Mouse (Mus musculus): ENCODE results near the gene Proca1.
A peak's percentile ranks its signal among the peaks of the same experiment; 100 is the strongest.

Proca1 gene

DNA sequence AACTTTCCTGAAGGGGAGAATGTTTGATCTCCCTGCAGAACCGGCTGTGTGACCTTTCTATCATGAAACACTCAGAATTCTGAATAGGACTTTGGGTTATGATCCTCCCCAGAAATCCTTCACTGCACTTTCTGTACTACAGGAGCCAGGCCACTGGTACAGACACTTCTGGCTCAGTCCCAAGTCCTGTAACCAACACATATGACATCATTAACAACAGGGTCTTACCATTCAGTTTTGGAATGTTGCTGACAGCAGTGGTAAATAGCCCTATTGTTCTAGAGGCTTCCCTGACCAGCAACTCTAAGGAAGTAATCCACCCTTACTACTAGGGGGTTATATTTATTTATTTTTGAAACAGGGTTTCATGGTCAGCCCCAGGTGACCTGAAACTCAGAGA is at the start of gene Proca1:
Gene Proca1, plus strand, starts transcription at position 280 of the 400 bp plus-strand sequence.
- DNase-seq = no peak

DNA sequence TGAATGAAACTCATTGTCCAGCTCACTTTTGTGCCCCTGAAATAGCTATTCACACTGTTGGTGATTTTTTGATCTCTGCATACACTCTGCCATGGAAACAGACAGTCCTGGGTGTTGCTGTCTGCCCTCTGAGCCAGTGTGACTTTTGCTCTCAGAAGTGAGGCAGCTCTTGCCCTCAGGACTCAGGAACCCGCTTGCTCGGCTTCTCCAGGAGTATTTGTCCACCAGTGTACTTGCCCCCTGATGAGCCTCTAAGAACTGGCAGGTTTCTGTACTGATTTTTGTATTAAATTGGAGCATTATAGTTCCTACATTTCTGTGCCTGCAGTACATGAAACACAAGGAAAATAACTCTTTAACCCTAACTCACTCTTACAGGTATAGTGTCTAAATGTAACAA is 49.7 kb upstream of the Proca1 start:
- DNase-seq = no peak

DNA sequence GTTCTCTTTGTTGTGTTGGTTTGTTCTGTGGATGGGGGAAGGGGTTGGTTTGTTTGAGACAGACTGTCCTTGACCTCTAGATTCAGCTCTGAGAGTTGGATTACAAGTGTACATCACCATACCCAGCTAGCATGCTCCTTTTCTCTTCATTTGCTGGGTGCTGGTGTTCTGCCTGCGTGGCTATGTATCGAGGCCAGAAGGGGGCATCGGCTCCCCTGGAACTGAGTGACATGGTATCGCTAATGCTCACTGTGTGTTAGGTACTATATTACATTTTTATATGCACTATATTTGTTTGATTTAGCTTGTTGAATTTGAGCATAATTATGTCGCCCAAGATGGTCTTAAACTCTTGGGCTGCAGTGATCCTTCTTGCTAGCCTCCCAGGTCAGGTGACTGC is 47.0 kb upstream of the Proca1 start:
- DNase-seq = no peak

DNA sequence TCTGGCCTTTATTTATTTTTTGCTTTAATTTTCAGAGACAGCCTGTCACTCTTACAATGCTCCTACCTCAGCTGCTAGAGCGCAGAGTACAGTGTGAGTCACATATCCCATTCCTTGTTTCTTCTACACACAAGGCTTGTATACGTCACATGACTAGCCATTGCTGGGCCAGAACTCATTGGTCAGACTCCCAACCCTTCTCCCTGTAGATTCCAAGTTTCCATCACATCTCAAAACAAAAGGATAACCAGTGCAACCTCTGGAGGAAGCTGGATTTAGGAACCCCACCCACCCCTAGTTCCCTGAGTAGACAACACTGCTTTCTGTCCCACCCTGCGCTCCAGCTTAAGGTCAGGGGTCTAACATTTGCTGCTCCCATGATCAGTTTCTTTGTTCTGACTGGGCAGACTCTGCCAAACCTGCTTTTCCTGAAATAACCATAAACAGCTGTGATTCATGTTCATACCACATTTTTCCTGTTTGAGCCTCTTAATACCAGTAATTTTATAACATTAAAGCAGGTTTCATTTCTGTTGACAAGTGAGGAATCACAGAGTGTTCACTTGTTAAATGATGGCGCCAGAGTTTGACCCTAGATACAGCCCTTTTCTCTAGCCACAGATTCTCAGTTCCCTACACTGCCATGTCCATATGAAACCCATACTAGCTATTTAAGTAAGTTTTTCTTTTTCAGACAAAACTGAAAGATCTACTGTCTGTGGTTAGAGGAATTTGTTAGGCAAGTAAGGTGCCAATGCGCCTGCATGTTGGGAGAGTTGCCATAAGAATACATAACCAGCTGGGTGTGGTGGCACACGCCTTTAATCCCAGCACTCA is 46.3 kb upstream of the Proca1 start:
- DNase-seq = no peak

DNA sequence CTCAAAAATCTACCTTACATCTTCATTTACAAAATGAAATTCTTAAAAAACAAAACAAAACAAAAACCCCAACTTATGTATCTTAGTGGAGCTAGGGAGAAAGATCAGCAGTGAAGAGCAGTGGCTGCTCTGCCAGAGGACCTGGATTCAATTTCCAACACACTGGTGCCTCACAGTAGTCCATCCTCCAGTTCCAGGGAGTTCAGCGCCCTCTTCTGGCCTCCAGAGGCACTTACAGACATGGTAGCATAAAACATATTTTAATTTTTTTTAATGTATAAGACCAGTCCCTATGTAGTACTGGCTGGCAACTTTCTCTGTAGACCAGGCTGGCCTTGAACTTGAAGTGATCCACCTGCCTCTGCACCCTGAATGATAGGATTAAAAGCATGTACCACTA is 42.0 kb upstream of the Proca1 start:
- peak; percentile 24 for DNase-seq

DNA sequence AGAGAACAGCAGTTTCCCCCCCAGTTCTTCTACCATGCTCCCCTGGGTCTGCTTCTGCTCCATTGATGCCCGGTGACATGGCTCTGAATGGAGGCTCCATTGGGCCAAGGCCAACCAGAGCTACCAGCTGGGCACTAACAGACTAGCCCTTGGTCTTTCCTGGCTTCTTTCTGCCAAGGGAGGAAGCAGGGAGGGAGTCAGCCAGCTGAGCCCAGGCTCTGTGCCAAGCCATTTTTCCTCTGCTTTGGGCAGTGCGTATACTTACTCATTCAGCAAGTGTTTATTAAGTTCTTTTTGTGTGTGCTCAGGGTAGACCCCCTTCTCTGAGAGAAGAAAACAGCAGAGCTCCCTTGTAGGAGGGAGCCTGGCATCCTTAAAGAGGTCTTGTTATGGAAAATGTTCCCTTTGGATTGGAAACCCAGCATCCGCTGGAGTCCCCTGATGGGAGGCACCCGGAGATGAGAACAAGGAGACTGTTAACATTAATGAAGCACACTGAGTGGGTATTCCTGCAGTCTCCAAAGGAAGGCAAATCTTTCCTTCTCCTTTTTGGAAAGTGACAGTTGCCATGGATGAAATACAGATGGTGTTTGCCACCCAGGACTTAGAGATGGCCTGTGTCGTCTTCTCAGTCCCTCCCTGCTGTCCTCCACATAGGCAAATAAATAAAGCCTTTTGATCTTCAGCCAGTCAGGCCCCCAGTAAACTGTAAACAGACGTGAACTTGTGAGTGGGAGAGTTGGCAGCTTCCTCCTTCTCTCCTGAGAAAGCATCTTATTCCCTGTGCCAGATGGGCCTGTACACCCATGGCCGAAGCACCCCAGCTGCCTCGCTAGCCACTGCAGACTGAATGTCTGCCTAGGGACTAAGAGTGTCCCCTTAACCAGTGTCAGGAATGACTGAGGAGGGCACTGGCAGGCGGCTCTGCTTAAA is 40.6 kb upstream of the Proca1 start:
- peak; percentile 84 for DNase-seq

DNA sequence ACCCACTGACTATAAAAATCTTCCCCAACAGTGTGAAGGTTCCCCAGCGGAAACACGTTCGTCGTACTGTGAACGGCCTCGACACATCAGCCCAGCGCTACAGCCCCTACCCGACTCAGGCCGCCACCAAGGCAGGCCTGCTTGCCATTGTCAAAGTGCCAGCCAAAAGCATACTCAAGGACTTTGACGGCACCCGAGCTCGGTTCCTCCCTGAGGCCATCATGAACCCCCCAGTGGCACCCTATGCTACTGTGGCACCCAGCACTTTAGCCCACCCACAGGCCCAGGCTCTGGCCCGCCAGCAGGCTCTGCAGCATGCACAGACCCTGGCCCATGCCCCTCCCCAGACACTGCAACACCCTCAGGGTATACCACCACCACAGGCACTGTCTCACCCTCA is 39.4 kb upstream of the Proca1 start:
- peak; percentile 14 for DNase-seq

DNA sequence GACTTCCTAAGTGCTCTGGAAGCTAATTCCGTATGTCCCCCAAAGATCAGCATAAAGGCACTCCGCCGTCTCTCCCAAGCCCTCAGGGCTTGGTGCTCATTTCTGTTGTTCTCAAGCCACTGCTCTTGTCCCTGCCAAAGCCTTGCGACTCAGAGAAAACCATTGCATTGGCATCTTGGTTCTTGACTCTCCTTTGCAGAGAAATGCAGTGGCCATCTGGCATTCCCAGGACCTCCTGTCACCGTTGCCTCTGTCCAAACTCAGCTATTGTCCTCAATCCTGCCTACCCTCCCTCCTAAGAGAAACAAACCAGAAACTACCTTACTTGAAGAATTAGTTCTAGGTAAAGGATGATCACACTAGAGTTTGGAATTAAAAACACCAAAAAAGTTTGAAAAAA is 37.5 kb upstream of the Proca1 start:
- no peak for DNase-seq

DNA sequence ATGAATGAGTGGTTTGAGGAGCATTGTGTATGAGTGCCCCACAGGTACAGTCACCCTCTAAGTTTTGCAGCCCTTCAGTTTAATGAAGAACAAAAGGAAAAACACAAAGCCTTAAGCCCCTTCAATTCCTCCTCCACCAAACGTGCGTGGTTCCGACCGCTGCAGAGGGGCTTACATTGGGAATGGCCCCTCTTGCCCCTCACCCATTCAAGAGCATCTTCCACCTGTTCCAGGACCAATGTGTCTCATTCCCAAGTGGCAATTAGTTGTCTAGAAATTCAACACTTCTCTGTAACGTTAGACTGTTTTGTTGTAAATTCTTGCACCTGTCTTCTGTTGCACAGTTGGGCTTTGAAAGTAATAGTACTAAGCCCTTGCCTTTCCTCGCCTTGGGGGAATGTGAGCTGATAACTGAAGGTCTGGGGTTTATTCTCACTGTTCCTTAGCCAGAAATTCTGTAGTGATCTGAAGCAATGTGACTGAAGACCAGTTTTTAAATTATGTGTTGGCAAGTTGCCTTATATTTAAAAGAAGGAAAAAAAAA is 37.0 kb upstream of the Proca1 start:
- no peak for DNase-seq

DNA sequence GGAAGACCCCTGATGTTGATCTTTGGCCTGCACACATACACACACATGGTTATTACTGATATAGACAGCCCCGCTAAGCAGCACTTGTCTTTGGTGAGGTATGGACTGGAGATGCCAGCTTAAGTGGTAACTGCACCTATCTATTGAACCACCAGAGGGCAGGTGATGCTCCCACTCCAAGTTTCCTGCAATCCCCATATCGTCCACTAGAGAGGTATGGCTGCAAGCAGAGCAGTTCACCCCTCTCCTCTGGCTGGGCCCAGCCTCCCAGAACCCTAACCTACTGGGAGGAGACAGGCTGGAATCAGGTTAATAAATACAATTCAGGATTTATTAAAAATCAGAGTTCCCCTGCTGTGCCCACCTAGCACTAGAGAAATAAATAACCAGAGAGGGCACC is 34.1 kb upstream of the Proca1 start:
- peak; percentile 62 for DNase-seq

DNA sequence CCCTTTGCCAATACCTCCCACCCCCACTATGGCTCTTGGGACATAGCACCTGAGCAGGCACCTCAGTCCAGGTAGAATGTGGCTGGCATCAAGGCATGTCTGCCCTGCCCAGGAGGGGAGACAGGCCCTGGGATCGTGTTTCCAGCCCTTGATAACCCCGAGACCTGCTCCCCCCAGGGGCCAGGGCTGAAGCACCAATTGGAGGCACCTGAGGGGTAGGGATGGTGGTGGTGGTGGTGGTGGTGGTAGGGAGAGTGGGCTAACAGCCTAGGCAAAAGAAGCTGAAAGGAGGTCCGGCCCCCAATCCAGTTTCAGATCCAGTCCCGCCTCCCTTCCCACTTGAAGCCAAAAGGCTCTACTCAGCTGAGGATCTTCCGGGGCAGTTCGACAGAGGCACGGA is 33.6 kb upstream of the Proca1 start:
- DNase-seq = no peak

DNA sequence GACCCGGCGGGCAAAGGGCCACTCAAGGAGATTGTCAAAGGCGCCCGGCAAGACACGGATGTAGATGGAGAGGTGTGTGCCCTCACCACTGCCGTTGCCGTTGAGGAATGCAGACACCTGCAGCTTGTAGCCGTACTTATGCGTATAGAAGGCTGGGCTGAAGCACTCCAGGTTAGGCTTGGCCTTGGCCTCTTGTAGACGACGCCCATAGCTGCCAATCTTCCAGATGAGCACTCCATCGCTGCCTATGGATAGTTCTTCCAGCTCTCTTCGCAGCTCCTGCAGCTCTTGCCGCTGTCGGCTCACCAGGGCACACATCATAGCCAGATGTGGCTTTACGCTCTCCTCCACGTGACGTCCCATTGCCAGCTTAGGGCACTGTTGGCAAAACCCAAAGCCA is 33.0 kb upstream of the Proca1 start:
- DNase-seq = no peak

DNA sequence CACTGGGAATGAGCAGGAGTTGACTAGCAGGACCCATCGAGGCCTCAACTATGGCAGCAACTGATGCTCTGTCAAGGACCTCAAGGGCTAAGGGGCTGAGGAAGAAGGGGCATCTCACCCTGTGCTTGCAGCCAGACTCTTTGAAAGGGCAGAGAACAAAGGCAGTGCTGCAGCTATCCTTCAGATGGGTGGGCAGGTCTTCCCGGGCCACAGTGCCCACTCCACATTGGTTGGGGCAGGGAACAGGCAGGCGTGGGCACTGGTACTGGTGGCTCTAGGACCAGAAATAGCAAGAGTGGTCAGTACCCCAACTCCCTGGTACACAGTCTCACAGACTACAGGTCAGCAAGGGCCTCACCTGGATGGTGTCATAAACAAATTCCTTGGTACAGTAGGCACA is 32.5 kb upstream of the Proca1 start:
- DNase-seq = no peak

DNA sequence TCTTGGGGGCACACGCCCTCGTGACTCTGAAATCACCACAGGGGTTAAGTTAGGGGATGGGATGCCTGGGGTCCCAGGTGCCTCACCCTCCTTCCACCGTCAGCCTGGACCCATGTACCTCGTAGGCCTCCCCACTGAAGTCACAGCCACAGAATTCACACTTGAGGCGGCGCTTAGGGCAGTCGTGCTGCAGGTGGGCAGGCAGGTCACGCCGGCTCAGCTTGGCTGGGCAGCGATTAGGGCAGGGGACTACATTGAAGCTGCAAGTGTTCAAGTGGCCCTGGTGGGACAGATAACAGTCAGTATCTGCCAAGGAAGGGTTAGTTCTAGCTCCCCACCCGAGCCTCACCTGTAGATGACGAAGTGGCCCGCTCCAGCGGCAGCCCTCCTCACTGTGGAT is 32.0 kb upstream of the Proca1 start:
- no peak for DNase-seq

DNA sequence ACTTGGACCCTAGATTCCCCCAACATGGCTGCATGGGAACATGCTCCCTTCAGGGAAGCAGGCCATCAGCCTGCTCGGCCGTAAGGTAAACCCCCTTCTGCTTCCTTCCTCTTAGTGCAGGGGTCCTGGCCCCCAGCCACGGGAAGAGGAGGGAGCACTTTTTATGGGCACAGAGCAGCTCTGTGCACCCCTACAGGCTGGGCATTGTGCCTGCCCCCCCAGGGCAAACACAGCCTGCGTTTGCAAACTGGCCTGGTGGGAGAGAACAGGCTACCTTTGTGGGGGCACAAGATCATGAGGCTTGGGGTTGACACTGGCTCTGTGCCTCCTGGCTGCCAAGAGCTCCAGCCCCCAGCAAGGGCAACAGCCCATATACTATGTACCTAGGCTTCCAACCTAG is 31.2 kb upstream of the Proca1 start:
- no peak for DNase-seq

DNA sequence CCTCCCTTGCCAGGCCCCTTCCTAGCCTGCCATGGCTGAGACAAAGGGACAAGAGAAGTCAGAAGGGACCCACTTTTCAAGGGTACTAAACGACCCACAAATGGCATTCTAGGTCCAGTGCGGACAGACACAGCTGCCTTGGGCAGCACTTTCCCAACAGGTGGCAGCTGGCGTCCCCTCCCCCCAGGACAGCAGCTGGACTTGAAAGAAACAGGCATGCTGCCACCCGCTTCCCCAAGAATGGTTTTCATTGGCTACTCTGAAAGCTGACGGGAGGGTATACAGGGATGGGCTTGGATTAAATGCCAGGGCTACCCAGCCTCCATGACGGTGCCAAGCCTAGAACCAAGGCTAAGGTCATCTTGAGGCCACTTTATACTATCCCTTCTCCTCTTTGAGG is 30.7 kb upstream of the Proca1 start:
- peak; percentile 59 for DNase-seq

DNA sequence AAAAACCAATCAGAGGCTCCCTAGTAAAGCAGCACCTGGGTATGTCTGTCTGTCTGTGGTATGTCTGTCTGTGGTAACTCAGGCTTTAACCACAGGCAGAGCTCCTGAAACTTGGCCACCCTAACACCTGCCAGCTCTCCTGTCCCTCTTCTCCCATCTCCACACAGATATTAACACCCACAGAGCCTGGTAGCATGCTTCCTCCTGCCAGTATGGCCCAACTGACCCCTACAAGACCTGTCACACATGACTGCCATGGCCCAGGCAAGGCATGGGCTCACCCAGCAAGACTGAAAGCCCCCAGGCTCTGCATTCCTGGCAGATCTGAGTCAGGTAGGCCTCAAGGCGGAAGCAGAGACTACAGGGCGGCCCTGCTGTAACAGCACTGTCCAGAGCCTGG is 30.1 kb upstream of the Proca1 start:
- no peak for DNase-seq

DNA sequence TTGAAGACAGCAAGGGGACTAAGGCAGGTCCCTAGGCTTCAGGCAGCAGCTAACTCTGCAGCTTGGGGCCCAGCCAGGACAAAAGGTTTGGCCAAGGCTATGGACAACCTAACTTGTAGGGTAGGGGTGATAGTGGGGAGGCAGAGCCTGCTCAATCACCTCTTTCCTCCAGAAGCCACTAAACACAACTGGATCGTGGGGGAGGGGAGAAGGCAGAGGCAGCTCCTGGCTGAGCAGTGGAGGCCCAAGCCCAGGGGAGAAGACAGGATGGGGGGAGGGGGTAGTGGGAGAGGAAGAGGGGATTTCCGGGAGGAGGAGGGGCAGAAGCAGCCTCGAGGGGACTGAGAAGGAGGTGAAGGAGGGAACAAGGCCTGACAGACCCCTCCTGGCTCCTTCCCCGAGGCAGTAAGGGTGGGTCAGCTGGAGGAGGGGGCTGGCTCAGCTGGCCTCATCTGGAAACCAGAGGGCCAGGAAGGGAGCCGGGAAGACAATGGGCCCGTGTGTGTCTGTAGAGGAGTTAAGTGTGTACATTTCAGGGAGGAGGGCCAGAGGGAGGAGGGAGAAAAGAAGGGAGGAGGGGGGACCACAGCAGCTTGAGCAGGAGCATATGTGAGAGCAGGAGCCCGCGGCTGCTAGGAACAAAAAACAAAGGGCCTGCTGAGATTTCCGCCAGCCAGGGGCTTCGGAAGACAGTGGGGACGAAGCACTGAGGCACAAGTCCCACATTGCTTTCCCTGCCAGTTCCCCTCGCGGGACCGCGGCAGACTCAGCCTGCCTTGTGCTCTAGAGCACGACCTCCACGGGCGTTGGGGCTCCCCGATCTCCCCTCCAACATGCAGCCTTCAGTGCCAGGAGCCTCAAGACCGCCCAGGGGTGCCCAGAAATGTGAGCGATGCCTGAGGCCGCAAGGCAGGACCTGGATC is 29.2 kb upstream of the Proca1 start:
- DNase-seq = no peak

DNA sequence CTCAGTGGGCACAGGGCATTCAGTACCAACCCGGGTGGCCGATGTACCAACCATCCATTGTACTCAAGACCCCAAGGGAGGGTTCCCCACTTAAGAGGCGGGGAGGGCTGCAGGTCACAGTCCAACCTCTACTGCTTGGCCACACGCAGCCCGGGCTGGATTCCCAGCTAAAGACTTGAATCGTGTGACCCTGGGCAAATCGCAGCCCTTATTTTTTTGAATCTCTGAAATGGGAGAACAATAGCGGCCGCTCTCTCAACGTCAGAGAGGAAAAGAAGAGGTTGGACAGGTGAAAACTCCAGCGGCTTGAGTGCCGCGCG is 28.6 kb upstream of the Proca1 start:
- DNase-seq = no peak

DNA sequence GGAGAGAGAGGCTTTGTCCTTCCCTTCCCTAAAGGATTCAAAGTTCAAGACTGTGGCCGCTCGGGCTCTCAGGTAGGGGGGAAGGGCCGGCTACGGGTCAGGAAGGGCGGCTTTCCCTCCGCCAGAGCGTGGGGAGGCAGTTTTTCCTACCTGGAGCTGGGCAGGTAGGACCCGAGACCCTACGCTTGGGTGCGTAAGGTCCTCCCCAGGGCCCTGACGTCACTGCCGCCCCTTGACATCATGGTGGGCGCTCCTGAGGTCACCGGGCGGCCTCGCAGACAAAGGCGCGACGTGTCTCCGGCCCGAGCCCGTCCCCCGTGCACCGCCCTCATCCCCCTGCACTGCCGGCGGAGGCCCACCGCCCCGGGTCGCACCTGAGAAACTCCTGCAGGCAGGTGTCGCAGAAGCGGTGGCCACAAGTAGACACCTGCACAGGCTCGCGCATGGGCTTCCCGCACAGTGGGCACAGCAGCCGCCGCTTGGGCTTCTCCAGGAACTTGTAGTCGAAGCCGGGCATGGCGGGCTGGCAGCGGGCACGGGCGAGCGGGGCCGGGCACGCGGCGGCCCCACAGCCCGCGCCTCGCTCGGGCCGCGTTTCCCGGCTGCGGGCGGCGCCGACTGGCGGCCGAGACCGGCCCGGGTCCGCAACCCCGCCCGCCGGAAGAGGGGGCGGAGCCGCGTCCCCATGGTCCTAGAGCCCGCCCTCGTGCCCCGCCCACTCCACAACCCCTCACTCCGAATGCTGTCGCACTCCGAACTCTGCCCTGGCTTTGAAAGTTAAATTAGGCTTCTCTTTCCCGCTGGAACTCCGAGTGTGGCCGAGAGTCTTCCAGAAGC is 28.1 kb upstream of the Proca1 start, which contains the start of gene Traf4:
Gene Traf4, minus strand, starts transcription at position 666 of the 837 bp plus-strand sequence.
- DNase-seq = peak; percentile 77

DNA sequence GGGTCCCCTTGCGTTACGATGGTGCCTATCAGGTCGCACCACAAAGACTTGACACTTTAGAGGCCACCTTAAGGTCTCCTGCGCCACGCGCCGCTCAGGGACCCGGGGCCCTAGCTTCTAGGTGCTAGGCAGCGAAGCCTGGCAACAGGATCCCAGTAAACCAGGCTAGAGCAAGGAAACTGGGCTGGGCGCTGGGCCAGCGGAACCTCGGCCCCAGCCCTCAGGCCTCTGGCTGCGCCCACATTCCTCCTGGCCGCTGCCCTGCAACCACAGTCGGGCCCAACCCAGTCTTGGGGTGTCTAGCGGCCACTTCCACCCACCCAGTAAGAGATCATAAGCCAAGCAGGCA is 27.5 kb upstream of the Proca1 start:
- DNase-seq = peak; percentile 53

DNA sequence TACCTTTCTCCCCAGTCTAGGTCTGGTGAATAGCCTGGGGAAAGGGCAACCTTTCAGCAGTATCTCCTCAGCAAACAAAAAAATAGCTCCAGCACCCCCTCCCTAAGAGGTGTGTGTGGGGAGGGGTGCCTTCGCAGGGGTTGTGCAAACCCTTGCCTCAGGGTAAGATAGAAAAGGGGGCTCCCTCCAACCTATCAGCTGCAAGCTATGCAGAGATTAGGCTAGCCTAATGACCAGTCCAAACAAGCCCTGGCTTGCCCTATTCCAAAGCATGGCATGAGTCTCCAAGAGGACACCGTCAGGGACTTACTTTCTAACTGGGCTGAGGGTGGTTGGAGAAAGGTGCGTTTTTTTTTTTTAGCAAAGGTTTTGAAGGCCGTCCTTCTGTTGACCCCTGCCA is 27.0 kb upstream of the Proca1 start:
- no peak for DNase-seq
